Mouse (Mus musculus): ENCODE measurements around the gene Mctp2. TPM values are rescaled to one million over a fixed set of nuclear protein-coding genes. Genes with fewer than 3 reads are reported as not detected.

Gene Mctp2
- total and polyA plus RNA-seq, 2 experiments from 2014 or later = 0.10 to 0.46 TPM

DNA sequence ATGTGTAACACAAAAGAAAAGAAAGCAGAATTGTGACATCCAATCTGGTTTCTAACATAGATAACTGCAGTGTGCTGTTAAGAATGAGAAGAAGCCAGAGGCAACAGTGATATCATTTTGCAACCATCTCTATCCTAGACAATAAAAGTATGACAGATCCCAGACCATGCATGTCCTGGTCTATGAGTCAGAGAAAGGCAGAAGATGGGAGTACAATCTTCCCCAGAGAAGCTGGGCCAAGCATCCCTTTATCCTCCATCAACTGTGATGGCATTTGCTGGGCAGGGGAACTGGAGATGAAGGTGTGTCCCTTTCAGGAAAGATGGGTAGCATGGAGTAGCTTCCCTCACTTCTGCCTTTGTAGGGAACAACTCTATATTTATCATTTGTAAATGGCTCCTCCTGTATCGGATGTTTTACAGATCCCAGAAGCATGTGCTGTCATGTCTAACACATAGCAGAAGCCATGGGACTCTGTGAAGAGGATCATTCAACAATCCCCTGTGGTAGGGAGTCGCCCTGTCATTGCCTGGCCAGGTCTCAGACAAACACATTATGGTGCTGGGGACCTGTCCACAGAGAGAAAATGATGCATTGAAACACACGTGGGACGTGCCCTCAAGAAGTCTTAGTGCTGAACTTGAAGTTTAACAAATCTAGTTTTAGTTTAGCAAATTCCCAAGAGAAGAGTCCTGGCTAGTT, 188.9 kb downstream of the Mctp2 start:
- no peak overlapping the region for H3K9ac ChIP-seq (replicated peaks; ENCODE audit: low read depth, low read length)
- H3K4me3 ChIP-seq (ENCODE audit: low read depth, low read length) = no peak overlapping the region
- H3K27ac ChIP-seq (ENCODE audit: low read depth) = no peak overlapping the region
- ATAC-seq (ENCODE audit: insufficient read depth, low read depth) (no peak), DNase-seq (ENCODE audit: low spot score) (no peak)
- no peaks in the 10 kb centered on the region for H3K4me1 ChIP-seq (ENCODE audit: control insufficient read depth, insufficient read depth)
- peaks cover 3% of the 10 kb centered on the region; the same call in 1 of the 2 replicates for H3K27me3 ChIP-seq (ENCODE audit: control insufficient read depth, insufficient read depth, low read length)
- H3K36me3 ChIP-seq (replicated peaks; ENCODE audit: control insufficient read depth, insufficient read depth, low read length) = no peaks in the 10 kb centered on the region
- no peak overlapping the region for H3K4me2 ChIP-seq (ENCODE audit: low read depth, low read length)
- H3K9me3 ChIP-seq (replicated peaks; ENCODE audit: control insufficient read depth, low read length) = no peaks in the 10 kb centered on the region
- TF ChIP-seq CTCF (IDR thresholded peaks at IDR 0.05; ENCODE audit: low read depth) = no peak
- TF ChIP-seq EP300 (IDR thresholded peaks at IDR 0.05; ENCODE audit: low read depth) = no peak
- WGBS = 60% methylated on average over 4 of the region's 4 CpGs

DNA sequence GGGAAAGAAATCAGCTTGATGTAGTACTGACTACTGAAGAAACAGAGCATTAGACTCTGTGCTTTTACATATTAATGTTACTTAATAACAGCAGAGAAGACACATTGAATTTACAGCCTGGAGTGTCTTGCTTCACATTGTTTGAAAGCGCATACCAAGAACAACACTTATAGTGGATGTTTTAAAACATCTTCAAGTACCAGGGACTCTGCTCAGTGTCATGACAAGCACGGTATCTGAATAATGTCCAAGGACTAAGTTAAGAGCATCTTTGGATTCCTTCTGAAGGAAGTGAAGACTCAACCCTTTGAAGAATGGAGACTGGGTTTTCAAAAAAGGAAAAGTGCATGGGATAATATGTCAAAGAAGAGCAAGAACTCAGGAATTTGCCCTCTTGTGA, 191.3 kb downstream of the Mctp2 start:
- DNase-seq (ENCODE audit: low spot score) (no peak), ATAC-seq (ENCODE audit: insufficient read depth, low read depth) (no peak)
- Histone ChIP-seq H3K36me3 (replicated peaks; ENCODE audit: control insufficient read depth, insufficient read depth, low read length) (no peaks in the 10 kb centered on the region), H3K9me3 (replicated peaks; ENCODE audit: control insufficient read depth, low read length) (no peaks in the 10 kb centered on the region), H3K9ac (replicated peaks; ENCODE audit: low read depth, low read length) (no peak overlapping the region), H3K27me3 (ENCODE audit: control insufficient read depth, insufficient read depth, low read length) (no peaks in the 10 kb centered on the region), H3K4me1 (ENCODE audit: control insufficient read depth, insufficient read depth) (no peaks in the 10 kb centered on the region), H3K4me3 (ENCODE audit: low read depth, low read length) (no peak overlapping the region), H3K4me2 (ENCODE audit: low read depth, low read length) (no peak overlapping the region), H3K27ac (ENCODE audit: low read depth) (no peak overlapping the region)
- WGBS = 79% methylated on average over 2 of the region's 2 CpGs
- TF ChIP-seq CTCF (IDR thresholded peaks at IDR 0.05; ENCODE audit: low read depth) (no peak), EP300 (IDR thresholded peaks at IDR 0.05; ENCODE audit: low read depth) (no peak)

DNA sequence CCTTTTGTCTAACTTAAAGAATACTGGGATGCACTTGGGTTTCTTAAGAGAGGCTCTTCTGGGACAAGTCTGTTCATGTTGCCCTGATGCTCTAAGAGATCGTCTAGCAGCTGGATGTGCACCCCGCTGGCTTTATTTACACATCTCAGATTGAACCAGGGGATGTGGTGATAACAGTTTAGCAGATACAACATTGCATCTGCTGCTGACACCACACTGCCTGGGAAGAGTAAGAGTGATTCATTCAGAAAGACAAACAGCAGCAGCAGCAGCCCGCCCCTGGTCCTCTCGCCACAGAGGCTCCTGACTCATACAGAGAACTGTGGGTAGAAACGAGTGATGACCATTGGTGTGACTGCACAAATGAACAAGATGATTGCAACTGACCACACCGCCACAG, 195.8 kb downstream of the Mctp2 start:
- Histone ChIP-seq H3K27me3 (ENCODE audit: control insufficient read depth, insufficient read depth, low read length) (no peaks in the 10 kb centered on the region), H3K27ac (ENCODE audit: low read depth) (no peak overlapping the region), H3K4me2 (ENCODE audit: low read depth, low read length) (no peak overlapping the region), H3K4me3 (ENCODE audit: low read depth, low read length) (no peak overlapping the region), H3K4me1 (ENCODE audit: control insufficient read depth, insufficient read depth) (no peaks in the 10 kb centered on the region), H3K9ac (replicated peaks; ENCODE audit: low read depth, low read length) (no peak overlapping the region), H3K36me3 (replicated peaks; ENCODE audit: control insufficient read depth, insufficient read depth, low read length) (no peaks in the 10 kb centered on the region), H3K9me3 (replicated peaks; ENCODE audit: control insufficient read depth, low read length) (no peaks in the 10 kb centered on the region)
- 51% methylated on average over 6 of the region's 6 CpGs for WGBS
- TF ChIP-seq CTCF (IDR thresholded peaks at IDR 0.05; ENCODE audit: low read depth) = no peak
- no peak for TF ChIP-seq EP300 (IDR thresholded peaks at IDR 0.05; ENCODE audit: low read depth)
- DNase-seq (ENCODE audit: low spot score) (no peak), ATAC-seq (ENCODE audit: insufficient read depth, low read depth) (no peak)

DNA sequence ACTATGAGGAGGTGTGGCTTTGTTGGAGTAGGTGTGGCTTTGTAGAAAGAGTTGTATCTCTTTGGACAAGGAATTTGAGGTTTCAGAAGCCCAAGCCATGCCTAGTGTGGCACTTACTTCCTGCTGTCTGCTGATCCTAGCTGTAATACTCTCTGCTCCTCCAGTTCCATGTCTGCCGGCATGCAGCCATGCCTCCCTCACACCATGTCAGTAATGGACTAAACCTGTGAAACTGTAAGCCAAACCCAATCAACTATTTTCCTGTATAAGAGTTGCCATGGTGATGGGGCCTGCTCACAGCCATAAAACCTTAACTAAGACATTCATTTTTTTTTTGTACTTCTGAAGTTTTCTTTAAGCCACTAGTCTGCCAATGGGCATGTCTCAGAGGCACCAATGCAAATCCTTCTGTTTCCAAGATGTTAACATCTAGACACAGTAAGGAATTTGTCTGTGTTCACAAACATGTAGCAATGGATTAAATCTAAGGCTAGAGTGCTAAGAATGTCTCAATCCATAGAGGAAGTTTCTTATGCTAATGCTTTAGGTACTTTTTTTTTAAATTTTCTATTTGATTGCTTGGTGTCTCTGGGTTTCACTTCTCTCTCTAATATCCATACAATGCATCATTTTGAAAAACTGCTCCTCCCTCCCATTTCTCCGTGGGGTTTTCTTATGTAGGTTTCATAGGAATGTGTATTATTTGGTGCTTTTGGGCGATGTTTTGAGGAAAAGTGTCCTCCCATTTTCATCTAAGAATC, 197.6 kb downstream of the Mctp2 start:
- DNase-seq (ENCODE audit: low spot score) = no peak
- no peak overlapping the region for H3K4me3 ChIP-seq (ENCODE audit: low read depth, low read length)
- ATAC-seq (ENCODE audit: insufficient read depth, low read depth) = no peak
- no peaks in the 10 kb centered on the region for H3K4me1 ChIP-seq (ENCODE audit: control insufficient read depth, insufficient read depth)
- no peak overlapping the region for H3K27ac ChIP-seq (ENCODE audit: low read depth)
- TF ChIP-seq EP300 (IDR thresholded peaks at IDR 0.05; ENCODE audit: low read depth) (no peak), CTCF (IDR thresholded peaks at IDR 0.05; ENCODE audit: low read depth) (no peak)
- H3K27me3 ChIP-seq (ENCODE audit: control insufficient read depth, insufficient read depth, low read length) = no peaks in the 10 kb centered on the region
- no peaks in the 10 kb centered on the region for H3K9me3 ChIP-seq (replicated peaks; ENCODE audit: control insufficient read depth, low read length)
- H3K36me3 ChIP-seq (replicated peaks; ENCODE audit: control insufficient read depth, insufficient read depth, low read length) = no peaks in the 10 kb centered on the region
- H3K9ac ChIP-seq (replicated peaks; ENCODE audit: low read depth, low read length) = no peak overlapping the region
- no peak overlapping the region for H3K4me2 ChIP-seq (ENCODE audit: low read depth, low read length)
- 72% methylated on average over 3 of the region's 3 CpGs for WGBS

DNA sequence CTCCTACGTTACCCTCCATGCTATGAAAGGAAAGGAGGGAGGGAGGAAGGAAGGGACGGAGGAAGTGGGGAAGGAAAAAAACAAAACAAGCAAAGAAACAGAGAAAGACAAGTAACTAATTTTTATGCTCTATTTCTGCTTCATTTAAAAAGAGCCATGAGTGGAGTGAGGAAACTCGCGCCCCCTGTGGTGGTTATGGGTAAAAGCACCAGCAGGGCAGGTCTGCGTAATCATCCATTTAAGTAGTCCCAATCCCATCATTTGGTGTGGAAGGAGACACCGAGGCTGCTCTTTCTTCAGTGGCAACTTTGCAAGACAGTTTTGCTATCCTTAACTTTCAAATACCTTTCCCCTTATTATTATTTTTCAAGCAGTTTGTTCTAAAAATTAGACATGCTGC, 202.2 kb downstream of the Mctp2 start:
- H3K9ac ChIP-seq (replicated peaks; ENCODE audit: low read depth, low read length) = no peak overlapping the region
- H3K4me2 ChIP-seq (ENCODE audit: low read depth, low read length) = no peak overlapping the region
- no peaks in the 10 kb centered on the region for H3K9me3 ChIP-seq (replicated peaks; ENCODE audit: control insufficient read depth, low read length)
- H3K4me1 ChIP-seq (ENCODE audit: control insufficient read depth, insufficient read depth) = no peaks in the 10 kb centered on the region
- DNase-seq (ENCODE audit: low spot score) (no peak), ATAC-seq (ENCODE audit: insufficient read depth, low read depth) (no peak)
- H3K36me3 ChIP-seq (replicated peaks; ENCODE audit: control insufficient read depth, insufficient read depth, low read length) = no peaks in the 10 kb centered on the region
- TF ChIP-seq EP300 (IDR thresholded peaks at IDR 0.05; ENCODE audit: low read depth) = no peak
- no peak for TF ChIP-seq CTCF (IDR thresholded peaks at IDR 0.05; ENCODE audit: low read depth)
- H3K27me3 ChIP-seq (ENCODE audit: control insufficient read depth, insufficient read depth, low read length) = no peaks in the 10 kb centered on the region
- H3K27ac ChIP-seq (ENCODE audit: low read depth) = no peak overlapping the region
- H3K4me3 ChIP-seq (ENCODE audit: low read depth, low read length) = no peak overlapping the region
- WGBS = 53% methylated on average over 6 of the region's 6 CpGs

Data from heart, postnatal 0 days (tissue).